Mouse (Mus musculus): ENCODE data around the gene Lrrc8a. TPM values are rescaled to one million over a fixed set of nuclear protein-coding genes. Genes with fewer than 3 reads are reported as not detected.

Gene Lrrc8a
- polyA plus RNA-seq, 2 experiments = 18.8 to 47.2 TPM

DNA sequence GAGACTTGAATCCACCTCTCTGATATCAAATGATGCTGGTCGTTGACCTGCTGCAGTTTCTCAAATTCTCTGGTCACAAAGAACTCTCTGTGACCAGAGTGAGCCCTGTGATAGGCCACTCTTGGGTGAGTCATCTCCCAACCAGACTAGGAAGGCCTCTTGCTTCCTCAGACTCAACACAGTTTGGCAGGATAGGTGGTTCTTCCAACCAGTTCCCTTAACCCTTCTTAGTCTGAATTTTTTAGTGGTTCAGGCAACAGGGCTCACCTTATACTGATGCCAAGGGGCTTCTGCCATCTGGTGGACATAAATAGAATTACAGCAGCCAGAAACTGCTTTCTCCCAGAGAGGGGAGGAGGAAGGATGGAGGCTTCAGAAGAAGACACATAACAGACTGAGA lies 32.6 kb downstream of the Lrrc8a start:
- Histone ChIP-seq H3K27ac (replicated peaks; ENCODE audit: low read depth, low read length) (0 out of 2 replicates have a peak overlapping the region, but pooled peaks have one; percentile 6), H3K4me3 (replicated peaks; ENCODE audit: low read length) (no peak overlapping the region), H3K36me3 (ENCODE audit: control insufficient read depth, insufficient read depth, low read length) (no peaks in the 10 kb centered on the region), H3K27me3 (ENCODE audit: control insufficient read depth, insufficient read depth, low read length) (no peaks in the 10 kb centered on the region), H3K9ac (ENCODE audit: low read depth, low read length, severe bottlenecking) (0 out of 2 replicates have a peak overlapping the region, but pooled peaks have one; percentile 7), H3K4me2 (replicated peaks; ENCODE audit: low read depth, low read length, severe bottlenecking) (no peak overlapping the region), H3K9me3 (ENCODE audit: control insufficient read depth, low read length) (no peaks in the 10 kb centered on the region), H3K4me1 (ENCODE audit: control insufficient read depth, insufficient read depth, low read length) (peaks cover 19% of the 10 kb centered on the region)
- peak; percentile 81 for DNase-seq (ENCODE audit: low spot score)
- TF ChIP-seq POLR2A (IDR thresholded peaks at IDR 0.05; ENCODE audit: borderline replicate concordance, extremely low read depth, insufficient read depth, insufficient read length) = no peak
- WGBS = 67% methylated on average over 1 of the region's 1 CpGs
- peak; percentile 85 for ATAC-seq (ENCODE audit: low FRiP score, low read depth)

DNA sequence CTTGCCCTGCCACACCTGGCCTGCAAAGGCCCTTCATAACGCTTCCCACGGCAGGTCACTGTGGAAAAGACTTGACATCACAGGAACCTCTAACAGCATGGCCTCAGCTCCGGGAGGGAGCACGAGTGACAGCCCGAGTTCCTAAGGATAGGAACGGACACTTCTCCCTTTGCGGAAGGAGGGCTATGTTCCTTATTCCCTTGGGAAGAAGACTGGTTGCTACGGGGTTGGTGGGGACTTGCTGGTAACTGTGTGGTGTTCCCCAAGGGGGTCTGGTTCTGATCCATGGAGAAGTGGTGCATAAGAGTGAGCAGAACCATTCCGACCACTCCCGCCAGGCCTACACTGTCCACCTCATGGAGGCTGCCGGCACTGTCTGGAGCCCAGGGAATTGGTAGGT lies 43.2 kb downstream of the Lrrc8a start, which contains the start of gene Gm28038:
Gm28038 (plus strand) TSS at position 301 of the 400 bp plus-strand sequence.
- H3K9me3 ChIP-seq (ENCODE audit: control insufficient read depth, low read length) = no peaks in the 10 kb centered on the region
- DNase-seq (ENCODE audit: low spot score) = no peak

GRCm38 (mm10) chr2:30281651-30282050 lies 44.1 kb downstream of the Lrrc8a start:
- 71% methylated on average over 3 of the region's 3 CpGs for WGBS
- ATAC-seq (ENCODE audit: low FRiP score, low read depth) = no peak
- Histone ChIP-seq H3K4me2 (replicated peaks; ENCODE audit: low read depth, low read length, severe bottlenecking) (no peak overlapping the region), H3K27ac (replicated peaks; ENCODE audit: low read depth, low read length) (no peak overlapping the region), H3K9me3 (ENCODE audit: control insufficient read depth, low read length) (no peaks in the 10 kb centered on the region), H3K4me1 (ENCODE audit: control insufficient read depth, insufficient read depth, low read length) (peaks cover 6% of the 10 kb centered on the region), H3K9ac (ENCODE audit: low read depth, low read length, severe bottlenecking) (no peak overlapping the region), H3K27me3 (ENCODE audit: control insufficient read depth, insufficient read depth, low read length) (no peaks in the 10 kb centered on the region), H3K4me3 (replicated peaks; ENCODE audit: low read length) (no peak overlapping the region), H3K36me3 (ENCODE audit: control insufficient read depth, insufficient read depth, low read length) (0 out of 2 replicates have a peak, but pooled peaks cover 2% of the 10 kb centered on the region)
- no peak for TF ChIP-seq POLR2A (IDR thresholded peaks at IDR 0.05; ENCODE audit: borderline replicate concordance, extremely low read depth, insufficient read depth, insufficient read length)
- DNase-seq (ENCODE audit: low spot score) = no peak

More for the DNA sequence above, 43.2 kb downstream of the Lrrc8a start, which contains the start of gene Gm28038:
- TF ChIP-seq POLR2A (IDR thresholded peaks at IDR 0.05; ENCODE audit: borderline replicate concordance, extremely low read depth, insufficient read depth, insufficient read length) = no peak
- H3K4me3 ChIP-seq (replicated peaks; ENCODE audit: low read length) = no peak within 1 kb of the TSS
- no peak within 1 kb of the TSS for H3K9ac ChIP-seq (ENCODE audit: low read depth, low read length, severe bottlenecking)
- no peak within 1 kb of the TSS for H3K27ac ChIP-seq (replicated peaks; ENCODE audit: low read depth, low read length)
- no peaks in the 10 kb centered on the region for H3K27me3 ChIP-seq (ENCODE audit: control insufficient read depth, insufficient read depth, low read length)
- no peak for ATAC-seq (ENCODE audit: low FRiP score, low read depth)
- 0 out of 2 replicates have a peak, but pooled peaks cover 2% of the 10 kb centered on the region for H3K36me3 ChIP-seq (ENCODE audit: control insufficient read depth, insufficient read depth, low read length)
- H3K4me1 ChIP-seq (ENCODE audit: control insufficient read depth, insufficient read depth, low read length) = peaks cover 6% of the 10 kb centered on the region
- no peak within 1 kb of the TSS for H3K4me2 ChIP-seq (replicated peaks; ENCODE audit: low read depth, low read length, severe bottlenecking)
- WGBS = 84% methylated on average over 11 of the region's 11 CpGs

- Histone ChIP-seq H3K4me1 (ENCODE audit: control insufficient read depth, insufficient read depth, low read length) (peaks cover 14% of the 10 kb centered on the region), H3K9me3 (ENCODE audit: control insufficient read depth, low read length) (no peaks in the 10 kb centered on the region), H3K27ac (replicated peaks; ENCODE audit: low read depth, low read length) (no peak overlapping the region), H3K36me3 (ENCODE audit: control insufficient read depth, insufficient read depth, low read length) (0 out of 2 replicates have a peak, but pooled peaks cover 2% of the 10 kb centered on the region), H3K4me2 (replicated peaks; ENCODE audit: low read depth, low read length, severe bottlenecking) (no peak overlapping the region), H3K4me3 (replicated peaks; ENCODE audit: low read length) (no peak overlapping the region), H3K9ac (ENCODE audit: low read depth, low read length, severe bottlenecking) (no peak overlapping the region), H3K27me3 (ENCODE audit: control insufficient read depth, insufficient read depth, low read length) (no peaks in the 10 kb centered on the region)
- WGBS = 89% methylated on average over 2 of the region's 2 CpGs
- ATAC-seq (ENCODE audit: low FRiP score, low read depth) (no peak), DNase-seq (ENCODE audit: low spot score) (no peak)
- no peak for TF ChIP-seq POLR2A (IDR thresholded peaks at IDR 0.05; ENCODE audit: borderline replicate concordance, extremely low read depth, insufficient read depth, insufficient read length)
Observed at GRCm38 (mm10) chr2:30283193-30283592, 45.7 kb downstream of the Lrrc8a start.

DNA sequence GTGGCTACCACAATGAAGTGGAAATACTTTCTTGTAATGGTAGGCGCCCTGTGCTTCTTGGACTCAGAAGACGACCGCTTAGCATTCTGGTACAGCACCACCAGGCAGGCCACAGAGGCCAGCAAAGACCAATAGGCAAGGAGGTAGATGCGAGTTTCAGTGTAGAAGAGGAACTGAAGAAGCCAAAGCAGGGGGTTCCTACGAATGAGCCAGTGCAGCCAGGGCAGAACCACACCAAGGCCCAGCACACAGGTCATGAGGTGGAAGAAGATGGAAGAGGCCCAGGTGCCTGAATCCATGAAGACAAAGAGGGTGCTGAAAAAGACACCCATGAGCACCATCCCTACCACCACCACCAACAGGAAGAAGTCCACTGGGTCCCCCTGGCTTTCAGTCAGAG lies 47.5 kb downstream of the Lrrc8a start:
- Histone ChIP-seq H3K36me3 (ENCODE audit: control insufficient read depth, insufficient read depth, low read length) (peaks cover 9% of the 10 kb centered on the region; the same call in 1 of the 2 replicates), H3K4me2 (replicated peaks; ENCODE audit: low read depth, low read length, severe bottlenecking) (peak overlapping the region; percentile 94; the same call in 1 of the 2 replicates), H3K9ac (ENCODE audit: low read depth, low read length, severe bottlenecking) (no peak overlapping the region), H3K27ac (replicated peaks; ENCODE audit: low read depth, low read length) (no peak overlapping the region), H3K4me3 (replicated peaks; ENCODE audit: low read length) (peak overlapping the region; percentile 96), H3K9me3 (ENCODE audit: control insufficient read depth, low read length) (no peaks in the 10 kb centered on the region), H3K27me3 (ENCODE audit: control insufficient read depth, insufficient read depth, low read length) (no peaks in the 10 kb centered on the region), H3K4me1 (ENCODE audit: control insufficient read depth, insufficient read depth, low read length) (peaks cover 14% of the 10 kb centered on the region)
- no peak for TF ChIP-seq POLR2A (IDR thresholded peaks at IDR 0.05; ENCODE audit: borderline replicate concordance, extremely low read depth, insufficient read depth, insufficient read length)
- ATAC-seq (ENCODE audit: low FRiP score, low read depth) (no peak), DNase-seq (ENCODE audit: low spot score) (no peak)
- WGBS = 94% methylated on average over 5 of the region's 5 CpGs

Measured in limb, embryonic 14.5 days (tissue).